Mouse (Mus musculus) cerebellum, adult 2 months (tissue): ENCODE measurements at regions not wholly inside any gene's neighbourhood (a gene's known extent, or its start where the extent isn't known, plus 50 kb on each side); places are given as distances from the start of the nearest gene placed in this dataset.

Source experiments
- CTCF ChIP-seq: fragments of 200-500 bp; IDR thresholded peaks from 2 replicates; pipeline ENCODE4 v1.5.1; 2011; ENCODE audit warnings: low read depth, mild to moderate bottlenecking, control low read depth, low read length, moderate library complexity, borderline replicate concordance; ENCODE audit not compliant: insufficient read depth
- POLR2A ChIP-seq: fragments of 200-500 bp; IDR thresholded peaks from 2 replicates; pipeline ENCODE4 v1.6.1; 2011; ENCODE audit warnings: low read length, control low read depth, borderline replicate concordance; ENCODE audit not compliant: insufficient read depth

DNA sequence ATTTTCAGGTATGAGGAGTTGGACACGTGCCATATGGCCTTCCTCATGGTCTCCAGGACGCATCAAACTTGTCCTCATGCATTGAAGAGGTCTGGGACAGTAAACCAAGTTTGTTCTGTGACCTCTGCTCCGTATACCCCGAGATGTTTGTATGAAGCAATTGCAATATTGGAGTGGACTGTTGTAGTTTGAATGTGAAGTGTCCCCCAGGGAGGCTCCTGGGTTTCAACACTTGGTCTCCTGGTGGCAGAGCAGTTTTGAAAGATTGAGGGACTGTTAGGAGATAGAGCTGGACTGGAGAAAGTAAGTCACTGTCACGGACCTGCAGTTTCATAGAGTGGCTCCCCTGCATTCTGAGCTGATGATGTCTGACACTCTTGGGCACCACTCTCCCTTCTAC lies 54.6 kb upstream of the Mfge8 start:
- TF ChIP-seq CTCF: no peak
- no peak for TF ChIP-seq POLR2A
